Mouse (Mus musculus): Measurements from ENCODE around the gene Utp18. TPM values are rescaled to one million over a fixed set of nuclear protein-coding genes. Genes with fewer than 3 reads are reported as not detected.
"Not testable (repeated sequence)": the region's sequence is repeated elsewhere in the genome, so short reads cannot be mapped to it uniquely, and the experiment has no call there.

Utp18 gene
- 39.0 and 43.0 TPM in 2 replicates for polyA plus RNA-seq (2016; fragmentation: Nextera tagmentation; extraction: Ambion mirVana)

DNA sequence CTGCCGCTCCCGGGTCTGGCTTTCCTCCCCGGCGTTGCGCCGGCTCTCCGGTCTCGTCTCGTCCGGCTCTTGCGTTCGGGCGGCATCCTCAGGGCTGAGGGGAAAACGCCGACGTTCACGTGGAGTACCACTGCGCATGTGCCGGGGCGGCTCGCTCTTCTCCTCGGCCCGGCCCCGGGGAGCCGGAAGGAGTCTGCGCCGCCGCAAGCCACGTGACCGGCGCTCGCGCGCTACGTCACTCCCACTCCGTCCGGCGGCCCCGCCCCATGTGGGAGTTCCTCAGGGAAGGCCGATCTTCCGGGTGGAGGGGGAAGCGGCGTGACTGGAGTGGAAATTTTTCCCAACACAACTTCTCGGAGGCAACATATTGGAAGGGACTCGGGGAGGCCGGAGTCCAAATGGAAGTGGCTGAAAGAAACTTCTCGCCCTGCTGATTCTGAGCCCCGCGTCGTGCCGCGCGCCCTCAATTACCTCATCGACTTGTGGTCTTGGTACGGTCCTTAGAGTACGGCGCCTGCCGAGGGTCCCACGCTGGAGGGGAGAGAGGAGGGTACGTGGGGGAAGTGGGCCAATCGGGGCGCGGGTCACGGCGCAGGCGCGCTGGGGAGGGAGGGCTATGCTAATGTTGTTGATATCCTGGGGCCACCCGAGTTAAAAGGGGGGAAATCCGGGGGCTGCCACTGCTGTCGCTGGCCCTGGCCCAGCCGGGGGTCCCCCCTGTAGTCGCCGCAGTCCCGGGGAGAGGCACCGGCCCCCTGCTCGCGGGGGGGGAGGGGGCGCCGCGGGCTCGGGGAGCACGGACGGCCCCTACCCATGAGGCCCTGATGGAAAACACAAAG is at the start of gene Utp18, which contains the start of gene Mbtd1:
Utp18 (minus strand) TSS at position 195 of the 839 bp plus-strand sequence.
Mbtd1 (plus strand) TSS at position 281 of the 839 bp plus-strand sequence.
- Histone ChIP-seq H3K27ac (peak within 1 kb of the TSS; percentile 98), H3K36me3 (peaks cover 44% of the 10 kb centered on the region), H3K9me3 (replicated peaks) (no peaks in the 10 kb centered on the region), H3K4me1 (peaks cover 27% of the 10 kb centered on the region), H3K4me3 (peak within 1 kb of the TSS; percentile 74), H3K27me3 (ENCODE audit: low read depth, poor library complexity, severe bottlenecking) (no peaks in the 10 kb centered on the region)
- peak; percentile 99 for DNase-seq (ENCODE audit: low spot score)
- 1% methylated on average over 83 of the region's 83 CpGs for WGBS

DNA sequence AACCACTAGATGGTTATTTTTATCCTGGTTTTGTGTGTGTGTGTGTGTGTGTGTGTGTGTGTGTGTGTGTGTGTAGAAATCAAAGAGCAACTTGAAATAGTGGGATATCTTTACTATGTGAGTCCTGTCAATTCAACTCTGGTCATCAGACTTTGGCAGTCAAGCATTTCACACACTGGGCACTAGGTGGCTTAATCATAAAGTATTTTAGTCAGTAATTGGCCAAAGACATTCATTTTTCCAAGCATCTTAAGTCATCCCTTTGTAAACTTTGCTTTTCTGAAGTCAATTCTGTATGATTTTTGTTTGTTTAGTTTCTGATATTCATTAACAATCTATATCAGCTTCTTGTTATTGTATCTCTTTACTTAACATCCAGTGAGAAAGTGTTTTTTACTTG is 43.5 kb upstream of the Utp18 start:
- no peak overlapping the region for H3K4me3 ChIP-seq
- no peaks in the 10 kb centered on the region for H3K4me1 ChIP-seq
- no peak overlapping the region for H3K27ac ChIP-seq
- no peaks in the 10 kb centered on the region for H3K9me3 ChIP-seq (replicated peaks)
- peaks cover 99% of the 10 kb centered on the region for H3K36me3 ChIP-seq
- no peaks in the 10 kb centered on the region for H3K27me3 ChIP-seq (ENCODE audit: low read depth, poor library complexity, severe bottlenecking)
- DNase-seq (ENCODE audit: low spot score): no peak

DNA sequence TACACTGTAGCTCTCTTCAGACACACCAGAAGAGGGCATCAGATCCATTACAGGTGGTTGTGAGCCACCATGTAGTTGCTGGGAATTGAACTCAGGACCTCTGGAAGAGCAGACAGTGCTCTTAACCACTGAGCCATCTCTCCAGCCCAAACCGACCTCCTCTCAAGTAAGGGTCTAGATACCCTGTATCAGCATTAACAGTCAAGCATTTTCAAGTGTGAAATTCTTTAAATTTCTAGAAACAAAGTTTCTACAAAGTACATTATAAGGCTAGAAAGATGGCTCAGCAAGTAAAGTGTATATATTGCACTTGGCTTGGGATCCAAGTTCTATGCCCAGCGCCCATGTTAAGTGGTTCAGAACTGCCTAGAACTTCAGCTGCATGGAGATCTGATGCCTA is 29.5 kb upstream of the Utp18 start:
- not testable (repeated sequence) for H3K27ac ChIP-seq; H3K9me3 ChIP-seq (replicated peaks); DNase-seq (ENCODE audit: low spot score); H3K27me3 ChIP-seq (ENCODE audit: low read depth, poor library complexity, severe bottlenecking); H3K4me3 ChIP-seq; H3K4me1 ChIP-seq
- H3K36me3 ChIP-seq: peaks cover 98% of the 10 kb centered on the region
- 90% methylated on average over 2 of the region's 2 CpGs for WGBS

- WGBS: 93% methylated on average over 3 of the region's 3 CpGs
- DNase-seq (ENCODE audit: low spot score): no peak
- Histone ChIP-seq H3K27ac (no peak overlapping the region), H3K4me1 (no peaks in the 10 kb centered on the region), H3K36me3 (peaks cover 100% of the 10 kb centered on the region), H3K9me3 (replicated peaks) (no peaks in the 10 kb centered on the region), H3K4me3 (no peak overlapping the region), H3K27me3 (ENCODE audit: low read depth, poor library complexity, severe bottlenecking) (no peaks in the 10 kb centered on the region)
Observed at GRCm38 (mm10) chr11:93911603-93912002, 26.0 kb upstream of the Utp18 start.

- Histone ChIP-seq H3K4me3 (no peak overlapping the region), H3K4me1 (no peaks in the 10 kb centered on the region), H3K27me3 (ENCODE audit: low read depth, poor library complexity, severe bottlenecking) (no peaks in the 10 kb centered on the region), H3K9me3 (replicated peaks) (no peaks in the 10 kb centered on the region), H3K27ac (no peak overlapping the region), H3K36me3 (peaks cover 95% of the 10 kb centered on the region)
- WGBS: 93% methylated on average over 9 of the region's 9 CpGs
- DNase-seq (ENCODE audit: low spot score): no peak
Observed at GRCm38 (mm10) chr11:93908829-93909228, 23.3 kb upstream of the Utp18 start.

DNA sequence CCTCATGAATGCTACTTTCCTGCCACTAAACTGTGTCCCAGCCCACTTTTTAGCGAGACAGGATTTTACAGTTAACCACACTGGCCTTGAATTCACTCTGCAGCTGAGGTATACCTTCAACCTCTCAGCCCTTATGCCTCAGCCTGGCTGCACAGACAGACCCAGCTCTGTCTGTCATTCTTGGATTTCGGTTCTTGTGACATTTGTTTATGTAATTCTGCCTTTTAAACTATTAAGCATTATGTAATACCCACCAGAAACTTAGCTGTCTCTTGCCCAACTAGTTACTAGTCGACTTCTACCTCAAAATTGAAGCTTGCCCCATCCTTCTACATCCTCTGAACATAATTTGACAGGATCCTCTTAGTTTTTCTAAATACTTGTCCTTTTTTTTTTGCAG is 22.3 kb upstream of the Utp18 start:
- no peaks in the 10 kb centered on the region for H3K9me3 ChIP-seq (replicated peaks)
- no peaks in the 10 kb centered on the region for H3K27me3 ChIP-seq (ENCODE audit: low read depth, poor library complexity, severe bottlenecking)
- no peak overlapping the region for H3K27ac ChIP-seq
- no peak overlapping the region for H3K4me3 ChIP-seq
- no peaks in the 10 kb centered on the region for H3K4me1 ChIP-seq
- no peak for DNase-seq (ENCODE audit: low spot score)
- peaks cover 88% of the 10 kb centered on the region for H3K36me3 ChIP-seq
- 94% methylated on average over 3 of the region's 3 CpGs for WGBS

- no peaks in the 10 kb centered on the region for H3K9me3 ChIP-seq (replicated peaks)
- no peak for DNase-seq (ENCODE audit: low spot score)
- H3K4me3 ChIP-seq: no peak overlapping the region
- H3K4me1 ChIP-seq: no peaks in the 10 kb centered on the region
- WGBS: 94% methylated on average over 4 of the region's 4 CpGs
- no peaks in the 10 kb centered on the region for H3K27me3 ChIP-seq (ENCODE audit: low read depth, poor library complexity, severe bottlenecking)
- no peak overlapping the region for H3K27ac ChIP-seq
- H3K36me3 ChIP-seq: peaks cover 79% of the 10 kb centered on the region
Observed at GRCm38 (mm10) chr11:93906834-93907233, 21.3 kb upstream of the Utp18 start.

- Histone ChIP-seq H3K27me3 (ENCODE audit: low read depth, poor library complexity, severe bottlenecking) (no peaks in the 10 kb centered on the region), H3K27ac (no peak overlapping the region), H3K4me3 (no peak overlapping the region), H3K4me1 (no peaks in the 10 kb centered on the region), H3K9me3 (replicated peaks) (no peaks in the 10 kb centered on the region), H3K36me3 (peaks cover 54% of the 10 kb centered on the region)
- no peak for DNase-seq (ENCODE audit: low spot score)
- whole genome bisulfite sequencing: 86% methylated on average over 3 of the region's 3 CpGs
Observed at GRCm38 (mm10) chr11:93897732-93898131, 12.2 kb upstream of the Utp18 start.

DNA sequence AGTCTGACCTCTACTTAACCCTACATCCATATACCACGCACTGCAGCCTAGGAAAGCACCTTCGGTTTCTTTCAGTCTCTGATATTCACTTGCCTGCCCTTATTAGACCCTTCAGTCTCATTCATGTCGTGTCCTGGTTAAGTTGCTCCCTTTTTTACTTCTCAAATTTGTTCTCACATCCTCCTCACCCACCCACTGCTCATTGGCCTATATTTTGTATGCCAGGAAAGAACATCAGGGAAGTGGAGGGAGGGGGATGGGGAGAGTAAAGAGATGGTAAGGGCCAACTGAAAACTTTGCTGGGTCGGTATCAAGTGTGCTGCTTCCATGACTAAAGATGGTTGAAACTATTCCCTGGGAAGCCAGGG is 1.5 kb upstream of the Utp18 start:
- H3K4me3 ChIP-seq: peak overlapping the region; percentile 74
- 5% methylated on average over 4 of the region's 4 CpGs for WGBS
- no peak for DNase-seq (ENCODE audit: low spot score)

GRCm38 (mm10) chr11:93886411-93887079 is 979 bp upstream of the Utp18 start:
- DNase-seq (ENCODE audit: low spot score): peak; percentile 56
- H3K27me3 ChIP-seq (ENCODE audit: low read depth, poor library complexity, severe bottlenecking): no peaks in the 10 kb centered on the region
- peak overlapping the region; percentile 74 for H3K4me3 ChIP-seq
- peaks cover 44% of the 10 kb centered on the region for H3K36me3 ChIP-seq
- peak overlapping the region; percentile 98 for H3K27ac ChIP-seq
- peaks cover 27% of the 10 kb centered on the region for H3K4me1 ChIP-seq
- H3K9me3 ChIP-seq (replicated peaks): no peaks in the 10 kb centered on the region
- 1% methylated on average over 33 of the region's 34 CpGs for WGBS

More for the DNA sequence above, 1.5 kb upstream of the Utp18 start:
- Histone ChIP-seq H3K9me3 (replicated peaks) (no peaks in the 10 kb centered on the region), H3K36me3 (peaks cover 45% of the 10 kb centered on the region), H3K4me1 (peaks cover 27% of the 10 kb centered on the region), H3K27me3 (ENCODE audit: low read depth, poor library complexity, severe bottlenecking) (no peaks in the 10 kb centered on the region), H3K27ac (peak overlapping the region; percentile 98)

- H3K27ac ChIP-seq: peak overlapping the region; percentile 98
- DNase-seq (ENCODE audit: low spot score): peak; percentile 77
- H3K4me3 ChIP-seq: peak overlapping the region; percentile 74
- H3K9me3 ChIP-seq (replicated peaks): no peaks in the 10 kb centered on the region
- H3K36me3 ChIP-seq: peaks cover 45% of the 10 kb centered on the region
- WGBS: under 1% methylated on average over 81 of the region's 81 CpGs
- H3K4me1 ChIP-seq: peaks cover 27% of the 10 kb centered on the region
- H3K27me3 ChIP-seq (ENCODE audit: low read depth, poor library complexity, severe bottlenecking): no peaks in the 10 kb centered on the region
Observed at GRCm38 (mm10) chr11:93884901-93885571, 530 bp downstream of the Utp18 start.

GRCm38 (mm10) chr11:93884068-93884467 is 1.5 kb downstream of the Utp18 start:
- 93% methylated on average over 4 of the region's 4 CpGs for WGBS
- no peak for DNase-seq (ENCODE audit: low spot score)
- Histone ChIP-seq H3K9me3 (replicated peaks) (no peaks in the 10 kb centered on the region), H3K4me3 (peak overlapping the region; percentile 74), H3K27ac (no peak overlapping the region), H3K4me1 (peaks cover 27% of the 10 kb centered on the region), H3K27me3 (ENCODE audit: low read depth, poor library complexity, severe bottlenecking) (no peaks in the 10 kb centered on the region), H3K36me3 (peaks cover 47% of the 10 kb centered on the region)

GRCm38 (mm10) chr11:93862638-93863037 is 22.9 kb downstream of the Utp18 start:
- Histone ChIP-seq H3K9me3 (replicated peaks) (no peaks in the 10 kb centered on the region), H3K4me1 (no peaks in the 10 kb centered on the region), H3K4me3 (no peak overlapping the region), H3K36me3 (peaks cover 75% of the 10 kb centered on the region), H3K27ac (no peak overlapping the region), H3K27me3 (ENCODE audit: low read depth, poor library complexity, severe bottlenecking) (no peaks in the 10 kb centered on the region)
- WGBS: 96% methylated on average over 1 of the region's 1 CpGs
- DNase-seq (ENCODE audit: low spot score): no peak
